Mouse (Mus musculus) c-Kit-negative CD71-positive TER-119-positive erythroid progenitor cells, embryonic 14.5 days (primary cell): Measurements from ENCODE around the gene Nr0b2.

Experiments used
- DNase-seq: peaks from one replicate; pipeline ENCODE4 v3.0.0-alpha.2; 2013; ENCODE audit warnings: low read depth, low spot score

The Nr0b2 gene

GRCm38 (mm10) chr4:133561622-133562021, 8.4 kb downstream of the Nr0b2 start:
- no peak for DNase-seq

GRCm38 (mm10) chr4:133563123-133563571, 10.0 kb downstream of the Nr0b2 start:
- no peak for DNase-seq

GRCm38 (mm10) chr4:133567251-133567650, 14.1 kb downstream of the Nr0b2 start:
- no peak for DNase-seq

- no peak for DNase-seq
These were observed 16.3 kb downstream of the Nr0b2 start for GRCm38 (mm10) chr4:133569291-133570065.

GRCm38 (mm10) chr4:133570066-133570466, 16.9 kb downstream of the Nr0b2 start:
- no peak for DNase-seq

- DNase-seq = peak; percentile 88
These were observed 21.1 kb downstream of the Nr0b2 start, which contains the start of gene Gpatch3 for GRCm38 (mm10) chr4:133574070-133574842. TSS of gene Gpatch3 (plus strand) at chr4:133574745.

GRCm38 (mm10) chr4:133574843-133575202, 21.6 kb downstream of the Nr0b2 start:
- DNase-seq = no peak

- no peak for DNase-seq
These were observed 24.8 kb downstream of the Nr0b2 start for GRCm38 (mm10) chr4:133577983-133578382.

GRCm38 (mm10) chr4:133583690-133584058, 30.5 kb downstream of the Nr0b2 start:
- no peak for DNase-seq

- peak; percentile 64 for DNase-seq
These were observed 31.1 kb downstream of the Nr0b2 start, which contains the start of gene Gpn2 for GRCm38 (mm10) chr4:133584059-133584951. TSS of gene Gpn2 (plus strand) at chr4:133584362.

GRCm38 (mm10) chr4:133592570-133592969, 39.4 kb downstream of the Nr0b2 start:
- DNase-seq = no peak

GRCm38 (mm10) chr4:133595538-133595937, 42.4 kb downstream of the Nr0b2 start:
- DNase-seq = no peak

GRCm38 (mm10) chr4:133596084-133596483, 42.9 kb downstream of the Nr0b2 start:
- no peak for DNase-seq

GRCm38 (mm10) chr4:133598616-133599015, 45.4 kb downstream of the Nr0b2 start:
- DNase-seq = no peak

- DNase-seq = no peak
These were observed 45.9 kb downstream of the Nr0b2 start for GRCm38 (mm10) chr4:133599116-133599515.

- DNase-seq = peak; percentile 58
These were observed 46.4 kb downstream of the Nr0b2 start for GRCm38 (mm10) chr4:133599571-133600073.

GRCm38 (mm10) chr4:133600306-133600705, 47.1 kb downstream of the Nr0b2 start:
- DNase-seq = no peak

GRCm38 (mm10) chr4:133601721-133602218, 48.6 kb downstream of the Nr0b2 start, which contains the start of gene Sfn:
TSS of gene Sfn (minus strand) at chr4:133602168.
- no peak for DNase-seq

GRCm38 (mm10) chr4:133603056-133603455, 49.9 kb downstream of the Nr0b2 start:
- DNase-seq = no peak

- DNase-seq = no peak
These were observed 51.0 kb downstream of the Nr0b2 start for GRCm38 (mm10) chr4:133604175-133604574.

GRCm38 (mm10) chr4:133604856-133605255, 51.7 kb downstream of the Nr0b2 start:
- no peak for DNase-seq
